Mouse (Mus musculus): ENCODE measurements around the gene Eif3i.

DNA sequence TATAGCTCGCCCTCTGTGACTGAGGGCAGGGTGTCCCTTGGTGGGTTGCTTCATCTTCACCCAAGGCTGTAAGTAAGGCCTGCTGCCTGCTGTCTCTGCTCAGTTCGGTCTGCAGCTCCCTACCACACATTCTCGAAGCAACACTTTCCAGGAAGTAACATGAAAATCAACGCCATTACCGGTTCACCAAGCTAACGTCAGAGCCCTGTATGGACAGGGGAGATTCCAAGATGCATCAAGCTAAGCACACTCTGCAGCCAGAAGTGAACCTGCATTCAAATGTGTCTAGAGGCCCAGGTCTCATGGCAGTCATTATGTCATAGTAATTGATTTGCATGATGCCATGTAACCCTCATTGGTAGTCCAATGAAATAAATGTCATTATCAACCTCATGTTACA, 30.4 kb downstream of the Eif3i start:
- TF ChIP-seq MAFK (IDR thresholded peaks at IDR 0.05; ENCODE audit: borderline replicate concordance, low read depth, low read length) (no peak), ELF1 (IDR thresholded peaks at IDR 0.05; ENCODE audit: low read depth, low read length) (no peak)
